Mouse (Mus musculus) forebrain, embryonic 10.5 days (tissue): ENCODE measurements at regions not wholly inside any gene's neighbourhood (a gene's known extent, or its start where the extent isn't known, plus 50 kb on each side); places are given as distances from the start of the nearest gene placed in this dataset.

ENCODE experiments used
- DNase-seq: peaks from one replicate; pipeline ENCODE4 v3.0.0-alpha.2; 2017; ENCODE audit warnings: low spot score; ENCODE audit errors: extremely low spot score
- H3K27ac ChIP-seq: fragments of 300-500 bp; sonication (generic); 2 replicates; pipeline ENCODE4 v1.5.1; 2016; ENCODE audit warnings: mild to moderate bottlenecking
- H3K27me3 ChIP-seq: fragments of 300-500 bp; sonication (generic); 2 replicates; pipeline ENCODE4 v1.6.1; 2016; ENCODE audit warnings: mild to moderate bottlenecking; ENCODE audit not compliant: poor library complexity, severe bottlenecking
- H3K36me3 ChIP-seq: fragments of 300-500 bp; sonication (generic); replicated peaks from 2 replicates; pipeline ENCODE4 v1.6.1; 2016; ENCODE audit warnings: mild to moderate bottlenecking, moderate library complexity
- H3K4me1 ChIP-seq: fragments of 300-500 bp; sonication (generic); 2 replicates; pipeline ENCODE4 v1.6.1; 2016
- H3K4me3 ChIP-seq: fragments of 300-500 bp; sonication (generic); 2 replicates; pipeline ENCODE4 v1.5.1; 2016; ENCODE audit warnings: mild to moderate bottlenecking, moderate library complexity
- H3K9me3 ChIP-seq: fragments of 300-500 bp; sonication (generic); 2 replicates; pipeline ENCODE4 v1.6.1; 2016; ENCODE audit warnings: mild to moderate bottlenecking, moderate library complexity
- WGBS: fragments of 180-500 bp; shearing (Covaris S2); methylation state at CpG from one replicate; pipeline ENCODE4 v1.1.7; 2016; 5-methylcytosine and 5-hydroxymethylcytosine counted together

DNA sequence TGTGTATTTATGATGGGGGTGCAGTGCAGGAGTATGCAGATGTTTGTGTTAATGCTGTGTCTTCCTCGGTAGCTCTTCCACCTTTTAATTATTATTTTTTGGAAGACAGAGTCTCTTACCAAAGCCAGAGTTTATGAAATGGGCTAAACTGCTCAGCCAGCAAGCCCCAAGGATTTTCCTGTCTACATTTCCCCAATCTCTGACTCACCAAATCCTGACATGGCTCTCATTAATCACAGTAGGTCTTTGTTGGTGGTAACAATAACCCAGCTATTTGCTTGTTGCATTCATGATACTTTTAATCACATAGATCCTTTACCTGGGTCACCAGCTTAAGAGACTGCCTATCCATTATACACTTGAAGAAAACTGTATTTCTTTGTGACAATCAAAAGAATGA lies 427.8 kb upstream of the Rgma start:
- peaks cover 22% of the 10 kb centered on the region for H3K4me1 ChIP-seq
- H3K27me3 ChIP-seq = no peaks in the 10 kb centered on the region
- WGBS = 89% methylated on average over 1 of the region's 1 CpGs

GRCm38 (mm10) chr7:72948026-72948425 lies 427.3 kb upstream of the Rgma start:
- Histone ChIP-seq H3K9me3 (no peaks in the 10 kb centered on the region), H3K36me3 (no peaks in the 10 kb centered on the region), H3K27ac (no peak overlapping the region), H3K4me1 (peaks cover 22% of the 10 kb centered on the region), H3K27me3 (no peaks in the 10 kb centered on the region), H3K4me3 (no peak overlapping the region)
- WGBS = 73% methylated on average over 5 of the region's 5 CpGs
- no peak for DNase-seq

More for the DNA sequence above, 427.8 kb upstream of the Rgma start:
- Histone ChIP-seq H3K27ac (no peak overlapping the region), H3K36me3 (no peaks in the 10 kb centered on the region), H3K9me3 (no peaks in the 10 kb centered on the region), H3K4me3 (no peak overlapping the region)
- no peak for DNase-seq

DNA sequence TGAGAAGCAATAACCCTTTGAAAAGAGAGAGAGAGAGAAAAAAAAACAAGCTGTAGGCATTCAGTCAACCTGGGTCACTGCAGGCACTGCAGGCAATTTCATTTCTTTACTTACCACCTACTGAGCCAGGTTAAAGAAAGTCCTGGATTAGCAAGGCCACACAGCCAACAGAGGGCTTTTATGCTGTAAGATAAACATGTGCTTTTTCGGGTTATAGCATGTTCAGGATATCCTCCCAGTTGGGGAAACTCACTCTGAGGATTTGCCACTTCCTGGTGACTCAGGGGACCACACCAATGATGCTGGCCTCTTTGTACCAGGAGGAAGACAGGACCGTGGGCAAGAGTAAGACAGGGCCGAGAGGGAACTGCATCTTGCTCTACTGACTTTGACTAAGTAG lies 426.6 kb upstream of the Rgma start:
- no peak for DNase-seq
- Histone ChIP-seq H3K27me3 (no peaks in the 10 kb centered on the region), H3K4me3 (no peak overlapping the region), H3K27ac (no peak overlapping the region), H3K36me3 (no peaks in the 10 kb centered on the region), H3K4me1 (peaks cover 22% of the 10 kb centered on the region), H3K9me3 (no peaks in the 10 kb centered on the region)
- WGBS = 35% methylated on average over 3 of the region's 3 CpGs

DNA sequence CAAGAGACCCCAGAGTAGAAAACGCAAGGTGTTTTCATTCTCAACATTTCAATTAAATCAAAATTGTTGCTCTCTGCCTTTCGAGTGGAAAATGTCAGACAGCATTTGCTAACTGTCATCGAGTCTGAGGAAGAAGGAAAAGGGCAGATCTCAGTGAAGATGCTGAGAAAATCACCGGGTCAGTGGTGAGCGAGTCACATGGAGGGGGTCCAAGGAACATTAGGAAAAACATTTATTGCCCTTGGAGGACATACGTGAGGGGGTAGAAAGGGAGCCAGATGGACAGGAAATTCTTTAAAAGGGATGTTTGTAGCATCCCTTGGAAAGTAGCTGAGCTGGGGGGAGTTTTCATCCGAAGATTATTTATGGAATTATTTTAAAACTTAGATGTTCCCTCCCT lies 425.4 kb upstream of the Rgma start:
- Histone ChIP-seq H3K4me3 (no peak overlapping the region), H3K27me3 (no peaks in the 10 kb centered on the region), H3K27ac (no peak overlapping the region), H3K36me3 (no peaks in the 10 kb centered on the region), H3K4me1 (peaks cover 22% of the 10 kb centered on the region), H3K9me3 (no peaks in the 10 kb centered on the region)
- WGBS = 82% methylated on average over 7 of the region's 7 CpGs
- no peak for DNase-seq

DNA sequence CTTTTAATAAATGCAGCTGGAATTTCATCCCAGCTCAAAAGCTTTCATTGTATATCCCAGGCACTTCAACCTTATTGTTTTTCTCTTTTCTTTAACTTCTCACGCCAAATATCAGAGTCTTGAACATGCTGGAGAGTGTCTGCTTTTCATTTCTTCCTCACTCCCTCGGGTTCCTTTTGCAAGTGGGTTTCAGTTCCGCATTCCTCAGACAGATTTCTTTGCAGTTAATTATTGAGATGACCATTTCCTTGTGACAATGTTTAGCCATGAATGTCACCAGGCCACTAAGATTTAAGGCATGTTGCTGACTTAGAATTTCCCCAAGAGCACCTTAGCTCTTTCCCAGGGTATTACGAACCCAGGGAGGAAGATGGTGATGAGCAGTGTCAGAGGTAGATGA lies 417.6 kb upstream of the Rgma start:
- Histone ChIP-seq H3K4me1 (peaks cover 7% of the 10 kb centered on the region; the same call in 1 of the 2 replicates), H3K36me3 (no peaks in the 10 kb centered on the region), H3K4me3 (no peak overlapping the region), H3K9me3 (no peaks in the 10 kb centered on the region), H3K27ac (no peak overlapping the region), H3K27me3 (no peaks in the 10 kb centered on the region)
- 76% methylated on average over 4 of the region's 4 CpGs for WGBS
- DNase-seq = no peak

DNA sequence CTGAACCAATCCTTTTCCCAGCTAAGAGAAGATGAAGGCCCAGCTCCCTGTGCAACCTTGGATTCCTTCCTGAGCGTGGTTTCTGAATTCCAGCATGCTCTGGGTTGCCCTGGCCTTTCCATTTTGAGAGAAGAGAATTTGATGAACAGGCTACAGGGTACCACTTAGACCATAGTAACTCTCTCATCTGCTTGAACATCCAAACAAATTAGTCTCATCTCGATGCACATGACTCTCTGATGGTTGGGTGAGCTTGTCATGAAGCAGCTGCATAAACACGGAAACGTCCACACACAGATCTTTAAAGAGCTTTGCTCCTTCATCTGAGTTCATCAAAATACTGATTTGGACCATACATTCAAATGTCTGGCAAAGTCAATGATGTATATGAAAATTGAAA lies 414.0 kb upstream of the Rgma start:
- H3K9me3 ChIP-seq = no peaks in the 10 kb centered on the region
- H3K27ac ChIP-seq = no peak overlapping the region
- WGBS = 86% methylated on average over 4 of the region's 4 CpGs
- no peaks in the 10 kb centered on the region for H3K27me3 ChIP-seq
- H3K4me3 ChIP-seq = no peak overlapping the region
- peaks cover 7% of the 10 kb centered on the region; the same call in 1 of the 2 replicates for H3K4me1 ChIP-seq
- H3K36me3 ChIP-seq = no peaks in the 10 kb centered on the region
- DNase-seq = no peak

DNA sequence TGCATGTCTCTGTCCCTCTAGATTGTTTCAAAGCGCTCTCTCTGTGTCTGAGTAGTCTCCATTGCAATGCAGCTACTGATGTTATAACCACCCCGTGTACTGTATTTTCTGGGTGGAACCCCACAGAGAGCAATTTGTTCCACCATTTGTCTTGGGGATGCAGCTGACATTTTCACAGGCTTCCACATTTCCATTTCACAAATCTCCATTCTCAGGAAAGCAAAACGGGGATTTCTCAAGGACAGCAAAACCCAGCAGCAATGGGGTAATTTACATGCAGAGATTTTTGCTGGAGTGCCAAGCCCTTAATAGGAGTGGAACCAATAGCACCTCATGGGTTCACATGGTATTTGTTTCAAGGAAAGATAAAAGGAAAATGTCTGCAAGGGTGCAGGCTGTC lies 412.5 kb upstream of the Rgma start:
- Histone ChIP-seq H3K27me3 (no peaks in the 10 kb centered on the region), H3K9me3 (no peaks in the 10 kb centered on the region), H3K4me1 (peaks cover 1% of the 10 kb centered on the region; the same call in 1 of the 2 replicates), H3K36me3 (no peaks in the 10 kb centered on the region), H3K27ac (no peak overlapping the region), H3K4me3 (no peak overlapping the region)
- DNase-seq = no peak
- 71% methylated on average over 3 of the region's 3 CpGs for WGBS

DNA sequence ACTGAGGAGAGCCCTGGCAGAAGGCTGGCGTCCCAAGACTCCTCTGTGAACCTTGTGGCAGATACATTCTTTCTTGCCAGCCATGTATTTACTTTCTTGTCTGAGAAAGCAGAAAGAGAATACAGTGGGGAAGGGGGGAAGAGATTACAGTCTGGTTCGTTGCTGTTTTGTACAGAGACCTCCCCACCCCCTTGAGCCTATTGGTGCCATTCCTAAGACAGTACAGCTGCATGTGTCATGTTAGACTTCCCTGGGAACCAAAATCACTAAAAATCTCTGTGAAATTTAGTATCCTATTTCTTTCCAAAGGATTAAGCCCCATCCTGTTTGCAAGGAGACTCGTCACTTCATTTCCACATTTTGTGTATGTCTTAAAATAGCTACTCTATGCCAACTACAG lies 411.4 kb upstream of the Rgma start:
- WGBS = 81% methylated on average over 3 of the region's 3 CpGs
- H3K4me3 ChIP-seq = no peak overlapping the region
- no peaks in the 10 kb centered on the region for H3K27me3 ChIP-seq
- DNase-seq = no peak
- H3K36me3 ChIP-seq = no peaks in the 10 kb centered on the region
- H3K27ac ChIP-seq = no peak overlapping the region
- no peaks in the 10 kb centered on the region for H3K4me1 ChIP-seq
- H3K9me3 ChIP-seq = no peaks in the 10 kb centered on the region

GRCm38 (mm10) chr7:72968193-72968592 lies 407.1 kb upstream of the Rgma start:
- H3K36me3 ChIP-seq = no peaks in the 10 kb centered on the region
- no peak overlapping the region for H3K4me3 ChIP-seq
- H3K9me3 ChIP-seq = no peaks in the 10 kb centered on the region
- no peak for DNase-seq
- H3K27me3 ChIP-seq = no peaks in the 10 kb centered on the region
- no peaks in the 10 kb centered on the region for H3K4me1 ChIP-seq
- WGBS = 87% methylated on average over 4 of the region's 4 CpGs
- H3K27ac ChIP-seq = no peak overlapping the region

GRCm38 (mm10) chr7:72971506-72972267 lies 403.6 kb upstream of the Rgma start:
- H3K27ac ChIP-seq = no peak overlapping the region
- 90% methylated on average over 5 of the region's 5 CpGs for WGBS

GRCm38 (mm10) chr7:72972397-72972796 lies 402.9 kb upstream of the Rgma start:
- no peak overlapping the region for H3K27ac ChIP-seq
- H3K27me3 ChIP-seq = no peaks in the 10 kb centered on the region
- H3K9me3 ChIP-seq = no peaks in the 10 kb centered on the region
- 91% methylated on average over 7 of the region's 7 CpGs for WGBS
- no peak overlapping the region for H3K4me3 ChIP-seq
- no peaks in the 10 kb centered on the region for H3K36me3 ChIP-seq
- no peak for DNase-seq
- no peaks in the 10 kb centered on the region for H3K4me1 ChIP-seq

More at GRCm38 (mm10) chr7:72971506-72972267, 403.6 kb upstream of the Rgma start:
- Histone ChIP-seq H3K36me3 (no peaks in the 10 kb centered on the region), H3K27me3 (no peaks in the 10 kb centered on the region), H3K4me1 (no peaks in the 10 kb centered on the region), H3K9me3 (no peaks in the 10 kb centered on the region), H3K4me3 (no peak overlapping the region)
- DNase-seq = no peak

GRCm38 (mm10) chr7:72973771-72974170 lies 401.5 kb upstream of the Rgma start:
- H3K4me1 ChIP-seq = no peaks in the 10 kb centered on the region
- DNase-seq = no peak
- no peaks in the 10 kb centered on the region for H3K36me3 ChIP-seq
- no peak overlapping the region for H3K27ac ChIP-seq
- H3K9me3 ChIP-seq = no peaks in the 10 kb centered on the region
- no peaks in the 10 kb centered on the region for H3K27me3 ChIP-seq
- no peak overlapping the region for H3K4me3 ChIP-seq
- 81% methylated on average over 3 of the region's 3 CpGs for WGBS

DNA sequence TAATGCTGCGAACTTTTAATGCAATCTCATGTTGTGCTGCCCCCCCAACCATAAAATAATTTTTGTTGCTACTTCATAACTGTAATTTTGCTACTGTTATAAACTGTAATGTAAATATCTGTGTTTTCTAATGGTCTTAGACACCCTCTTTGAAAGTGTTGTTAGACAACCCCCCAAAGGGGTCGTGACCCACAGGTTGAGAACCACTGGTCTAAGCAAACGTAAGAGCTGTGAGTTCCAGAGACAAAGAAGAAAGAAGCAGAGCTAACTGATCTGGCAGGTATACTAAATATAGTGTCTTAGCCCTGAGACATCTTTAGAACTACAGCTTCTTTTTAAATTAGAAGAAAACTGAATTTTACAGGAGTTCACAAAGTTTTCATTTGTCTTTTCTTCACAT lies 400.9 kb upstream of the Rgma start:
- Histone ChIP-seq H3K4me3 (no peak overlapping the region), H3K36me3 (no peaks in the 10 kb centered on the region), H3K9me3 (no peaks in the 10 kb centered on the region), H3K27me3 (no peaks in the 10 kb centered on the region), H3K4me1 (no peaks in the 10 kb centered on the region), H3K27ac (no peak overlapping the region)
- WGBS = 88% methylated on average over 3 of the region's 3 CpGs
- no peak for DNase-seq
